Mouse (Mus musculus): ENCODE data around the gene Tmem19.

Tmem19 gene

GRCm38 (mm10) chr10:115361840-115362622 is at the start of gene Tmem19:
Tmem19 (minus strand) TSS chr10:115362501.
- DNase-seq (ENCODE audit: low read depth, low spot score): peak; percentile 96

GRCm38 (mm10) chr10:115406393-115406792 is 44.1 kb upstream of the Tmem19 start:
- peak; percentile 76 for DNase-seq (ENCODE audit: low read depth, low spot score)

- DNase-seq (ENCODE audit: low read depth, low spot score): no peak
Observed at GRCm38 (mm10) chr10:115391896-115392295, 29.6 kb upstream of the Tmem19 start.

- no peak for DNase-seq (ENCODE audit: low read depth, low spot score)
Observed at GRCm38 (mm10) chr10:115391076-115391475, 28.8 kb upstream of the Tmem19 start.

GRCm38 (mm10) chr10:115387891-115388290 is 25.6 kb upstream of the Tmem19 start:
- DNase-seq (ENCODE audit: low read depth, low spot score): peak; percentile 60

- DNase-seq (ENCODE audit: low read depth, low spot score): peak; percentile 56
Observed at GRCm38 (mm10) chr10:115385018-115386002, 23.0 kb upstream of the Tmem19 start.

GRCm38 (mm10) chr10:115384221-115385017 is 22.1 kb upstream of the Tmem19 start, which contains the start of the genes Thap2 and Zfc3h1:
Thap2 (minus strand) TSS chr10:115384443.
Zfc3h1 (plus strand) TSS chr10:115384959.
- peak; percentile 98 for DNase-seq (ENCODE audit: low read depth, low spot score)

- peak; percentile 63 for DNase-seq (ENCODE audit: low read depth, low spot score)
Observed at GRCm38 (mm10) chr10:115383644-115384220, 21.4 kb upstream of the Tmem19 start.

- no peak for DNase-seq (ENCODE audit: low read depth, low spot score)
Observed at GRCm38 (mm10) chr10:115382846-115383643, 20.7 kb upstream of the Tmem19 start.

- DNase-seq (ENCODE audit: low read depth, low spot score): peak; percentile 57
Observed at GRCm38 (mm10) chr10:115381506-115382084, 19.3 kb upstream of the Tmem19 start.

- DNase-seq (ENCODE audit: low read depth, low spot score): peak; percentile 45
Observed at GRCm38 (mm10) chr10:115363151-115363550, 850 bp upstream of the Tmem19 start.

- no peak for DNase-seq (ENCODE audit: low read depth, low spot score)
Observed at GRCm38 (mm10) chr10:115362623-115362964, 293 bp upstream of the Tmem19 start.

GRCm38 (mm10) chr10:115359066-115359465 is 3.2 kb downstream of the Tmem19 start:
- no peak for DNase-seq (ENCODE audit: low read depth, low spot score)

- no peak for DNase-seq (ENCODE audit: low read depth, low spot score)
Observed at GRCm38 (mm10) chr10:115358216-115358919, 3.9 kb downstream of the Tmem19 start.

- DNase-seq (ENCODE audit: low read depth, low spot score): no peak
Observed at GRCm38 (mm10) chr10:115356106-115356505, 6.2 kb downstream of the Tmem19 start.

- no peak for DNase-seq (ENCODE audit: low read depth, low spot score)
Observed at GRCm38 (mm10) chr10:115355016-115355415, 7.3 kb downstream of the Tmem19 start.

- DNase-seq (ENCODE audit: low read depth, low spot score): peak; percentile 69
Observed at GRCm38 (mm10) chr10:115354553-115354952, 7.7 kb downstream of the Tmem19 start.

- DNase-seq (ENCODE audit: low read depth, low spot score): peak; percentile 28
Observed at GRCm38 (mm10) chr10:115350810-115351397, 11.4 kb downstream of the Tmem19 start.

GRCm38 (mm10) chr10:115349509-115349908 is 12.8 kb downstream of the Tmem19 start:
- DNase-seq (ENCODE audit: low read depth, low spot score): no peak
